Mouse (Mus musculus) adrenal gland, adult (tissue): ENCODE data around the gene Bcl11b.
A peak's percentile ranks its signal among the peaks of the same experiment; 100 is the strongest.

Experiments
- DNase-seq, 2 experiments: peaks; one replicate each; pipeline ENCODE4 v3.0.0; 2022 to 2023; ENCODE audit warnings: low spot score in 1 of 2; ENCODE audit not compliant: inconsistent age in 2 of 2

The Bcl11b gene

GRCm38 (mm10) chr12:107940774-107941173, 62.6 kb downstream of the Bcl11b start:
- no peak for DNase-seq

GRCm38 (mm10) chr12:107939177-107939576, 64.2 kb downstream of the Bcl11b start:
- no peak for DNase-seq

GRCm38 (mm10) chr12:107936972-107937371, 66.4 kb downstream of the Bcl11b start:
- no peak for DNase-seq

- no peak for DNase-seq
Observed at GRCm38 (mm10) chr12:107936406-107936805, 67.0 kb downstream of the Bcl11b start.

GRCm38 (mm10) chr12:107934831-107935437, 68.5 kb downstream of the Bcl11b start:
- no peak for DNase-seq

GRCm38 (mm10) chr12:107932140-107932539, 71.3 kb downstream of the Bcl11b start:
- no peak for DNase-seq

GRCm38 (mm10) chr12:107931476-107931875, 71.9 kb downstream of the Bcl11b start:
- DNase-seq: no peak

- peak; percentile 67 to 82 for DNase-seq
Observed at GRCm38 (mm10) chr12:107930611-107931350, 72.6 kb downstream of the Bcl11b start.

- no peak for DNase-seq
Observed at GRCm38 (mm10) chr12:107928905-107929304, 74.5 kb downstream of the Bcl11b start.

- no peak for DNase-seq
Observed at GRCm38 (mm10) chr12:107928464-107928901, 74.9 kb downstream of the Bcl11b start.

- no peak for DNase-seq
Observed at GRCm38 (mm10) chr12:107927961-107928431, 75.4 kb downstream of the Bcl11b start.

GRCm38 (mm10) chr12:107926074-107926855, 77.1 kb downstream of the Bcl11b start:
- no peak for DNase-seq

- no peak for DNase-seq
Observed at GRCm38 (mm10) chr12:107924696-107925095, 78.7 kb downstream of the Bcl11b start.

GRCm38 (mm10) chr12:107923963-107924362, 79.4 kb downstream of the Bcl11b start:
- DNase-seq: no peak

GRCm38 (mm10) chr12:107922180-107922579, 81.2 kb downstream of the Bcl11b start:
- no peak for DNase-seq

GRCm38 (mm10) chr12:107921566-107921965, 81.8 kb downstream of the Bcl11b start:
- DNase-seq: no peak

- no peak for DNase-seq
Observed at GRCm38 (mm10) chr12:107921154-107921553, 82.2 kb downstream of the Bcl11b start.

- DNase-seq: no peak
Observed at GRCm38 (mm10) chr12:107920716-107921115, 82.7 kb downstream of the Bcl11b start.

- no peak for DNase-seq
Observed at GRCm38 (mm10) chr12:107920076-107920475, 83.3 kb downstream of the Bcl11b start.

GRCm38 (mm10) chr12:107918779-107919178, 84.6 kb downstream of the Bcl11b start:
- no peak for DNase-seq

- DNase-seq: no peak
Observed at GRCm38 (mm10) chr12:107916008-107916407, 87.4 kb downstream of the Bcl11b start.

- no peak for DNase-seq
Observed at GRCm38 (mm10) chr12:107915396-107915795, 88.0 kb downstream of the Bcl11b start.
